Comparison of ENCODE assay signal across 8 mouse cellular contexts in genomic region chr4:134468578-134469266, GRCm38 (mm10). TPM values are rescaled to one million over a fixed set of nuclear protein-coding genes. Genes with fewer than 3 reads are reported as not detected.
DNase-seq lines count a peak whose midpoint lies in the region; ATAC-seq and TF ChIP-seq lines count a peak whose summit lies in the region.

No protein-coding gene starts in this region.

- peak; percentile 97 for DNase-seq in forebrain, embryonic 14.5 days (ENCODE audit: low spot score)
- DNase-seq in heart, postnatal 25 days (ENCODE audit: low spot score): peak; percentile 83
- DNase-seq in layer of hippocampus, adult 18-20 months (ENCODE audit: low spot score in 2 of 2): peak; percentile 92 to 96
- peak; percentile 94 for DNase-seq in lung, adult 2 months
- peak; percentile 92 to 94 for DNase-seq in thymus, adult 18-20 months

- no peaks in the 10 kb centered on the region for H3K27me3 ChIP-seq in ES-Bruce4 (ENCODE audit: control insufficient read depth, insufficient read depth, low read length, poor library complexity, severe bottlenecking)
- H3K27me3 ChIP-seq in forebrain, embryonic 14.5 days (replicated peaks; ENCODE audit: control insufficient read depth, insufficient read depth, low read length): no peaks in the 10 kb centered on the region

- TF ChIP-seq POLR2A in ES-Bruce4 (IDR thresholded peaks at IDR 0.05; ENCODE audit: insufficient read depth, low read length): no peak
- TF ChIP-seq POLR2A in lung, adult 2 months (IDR thresholded peaks at IDR 0.05; ENCODE audit: borderline replicate concordance, extremely low read depth, low read depth, low read length): no peak

- peaks cover 21% of the 10 kb centered on the region for H3K36me3 ChIP-seq in ES-Bruce4 (ENCODE audit: control insufficient read depth, insufficient read depth, low read length, poor library complexity, severe bottlenecking)
- H3K36me3 ChIP-seq in forebrain, embryonic 14.5 days (ENCODE audit: control insufficient read depth, insufficient read depth, low read length): peaks cover 28% of the 10 kb centered on the region

- no peaks in the 10 kb centered on the region for H3K9me3 ChIP-seq in ES-Bruce4 (replicated peaks; ENCODE audit: control insufficient read depth, insufficient read depth, low read length, poor library complexity, severe bottlenecking)
- H3K9me3 ChIP-seq in forebrain, embryonic 14.5 days (replicated peaks; ENCODE audit: control insufficient read depth, low read length): no peaks in the 10 kb centered on the region

- TF ChIP-seq CTCF in ES-Bruce4 (IDR thresholded peaks at IDR 0.05; ENCODE audit: low read depth, low read length): no peak
- TF ChIP-seq CTCF in lung, adult 2 months (IDR thresholded peaks at IDR 0.05; ENCODE audit: insufficient read depth, low read length): no peak

- intact Hi-C loops in heart, postnatal 25 days (cut with DNase I): loop anchor here (2.0 kb wide), 1 partner anchor 72 kb away; the partner anchor contains the start of gene Pafah2

- H3K4me3 ChIP-seq in ES-Bruce4 (ENCODE audit: low read depth, low read length): peak overlapping the region; percentile 53
- peak overlapping the region; percentile 94 for H3K4me3 ChIP-seq in forebrain, embryonic 14.5 days (ENCODE audit: low read depth, low read length)
- H3K4me3 ChIP-seq in lung, adult 2 months (replicated peaks; ENCODE audit: extremely low read depth, low read depth, low read length): peak overlapping the region; percentile 73

- peak; percentile 84 for ATAC-seq in cerebellum, adult (ENCODE audit: insufficient number of reproducible peaks, low FRiP score, low TSS enrichment)
- ATAC-seq in forebrain, embryonic 14.5 days: peak; percentile 81
- peak; percentile 84 for ATAC-seq in neutrophil, adult 5-6 weeks (ENCODE audit: extremely low read depth, insufficient number of reproducible peaks, low FRiP score, poor library complexity, severe bottlenecking)

- peak overlapping the region; percentile 70 for H3K9ac ChIP-seq in ES-Bruce4 (ENCODE audit: low read depth, poor library complexity, severe bottlenecking)
- peak overlapping the region; percentile 100 for H3K9ac ChIP-seq in forebrain, embryonic 14.5 days (ENCODE audit: low read length)

- H3K4me1 ChIP-seq in ES-Bruce4 (ENCODE audit: control insufficient read depth, insufficient read depth, low read length): peaks cover 2% of the 10 kb centered on the region
- peaks cover 15% of the 10 kb centered on the region for H3K4me1 ChIP-seq in forebrain, embryonic 14.5 days (ENCODE audit: control insufficient read depth, insufficient read depth, low read length)
- H3K4me1 ChIP-seq in lung, adult 2 months (ENCODE audit: control insufficient read depth, insufficient read depth, low read length): peaks cover 4% of the 10 kb centered on the region

- peak overlapping the region; percentile 75 for H3K27ac ChIP-seq in ES-Bruce4 (ENCODE audit: insufficient read depth, low read length)
- peak overlapping the region; percentile 99 for H3K27ac ChIP-seq in forebrain, embryonic 14.5 days (ENCODE audit: low read depth, low read length)

- H3K4me2 ChIP-seq in forebrain, embryonic 14.5 days (ENCODE audit: low read length): peak overlapping the region; percentile 69

- peak; percentile 23; the same call in 1 of the 2 replicates for TF ChIP-seq EP300 in ES-Bruce4 (IDR thresholded peaks at IDR 0.05; ENCODE audit: insufficient read depth, low read depth, low read length)

- WGBS in forebrain, embryonic 14.5 days: under 1% methylated on average over 61 of the region's 68 CpGs
- under 1% methylated on average over 68 of the region's 68 CpGs for WGBS in lung, adult 2 months

RNA-seq across cellular contexts. Expression of gene Stmn1, which starts 0.6 kb away (rescaled TPM):
- polyA plus RNA-seq in ES-Bruce4 (2011; ENCODE audit: insufficient read depth, insufficient read length, low read depth, missing spikeins): 266 and 270 TPM in 2 replicates
- polyA plus RNA-seq in forebrain, embryonic 14.5 days (2014; fragmentation: Nextera tagmentation; extraction: Ambion mirVana): 7,624 and 8,172 TPM in 2 replicates
- total RNA-seq in heart, postnatal 25 days (2021): 10 to 100 TPM; 24.5 to 26.4 TPM
- 100 to 1,000 TPM; 373 to 429 TPM for total RNA-seq in layer of hippocampus, adult 18-20 months (2021)
- 18.8 and 38.6 TPM in 2 replicates for polyA plus RNA-seq in lung, adult 2 months (2012; rRNA removed)
- 9.9 and 16.6 TPM in 2 replicates for total RNA-seq in neutrophil, adult 5-6 weeks (2017)

RNA-seq across cellular contexts. Expression of gene Paqr7, which starts 27.8 kb away (rescaled TPM):
- polyA plus RNA-seq in ES-Bruce4 (2011; ENCODE audit: insufficient read depth, insufficient read length, low read depth, missing spikeins): 1.5 and 3.4 TPM in 2 replicates
- polyA plus RNA-seq in forebrain, embryonic 14.5 days (2014; fragmentation: Nextera tagmentation; extraction: Ambion mirVana): 4.3 and 6.0 TPM in 2 replicates
- 10 to 100 TPM; 16.9 to 17.4 TPM for total RNA-seq in heart, postnatal 25 days (2021)
- total RNA-seq in layer of hippocampus, adult 18-20 months (2021): 10 to 100 TPM; 60.9 to 67.1 TPM
- 146 and 205 TPM in 2 replicates for polyA plus RNA-seq in lung, adult 2 months (2012; rRNA removed)
- total RNA-seq in neutrophil, adult 5-6 weeks (2017): 3.5 and 3.7 TPM in 2 replicates

RNA-seq across cellular contexts. Expression of gene Aunip, which starts 42.1 kb away (rescaled TPM):
- 32.4 and 38.3 TPM in 2 replicates for polyA plus RNA-seq in ES-Bruce4 (2011; ENCODE audit: insufficient read depth, insufficient read length, low read depth, missing spikeins)
- 2.2 and 3.3 TPM in 2 replicates for polyA plus RNA-seq in forebrain, embryonic 14.5 days (2014; fragmentation: Nextera tagmentation; extraction: Ambion mirVana)
- total RNA-seq in heart, postnatal 25 days (2021): under 1 TPM; 0.34 to 0.47 TPM
- under 1 TPM; 0.36 to 0.57 TPM for total RNA-seq in layer of hippocampus, adult 18-20 months (2021)
- not detected in 2 replicates for polyA plus RNA-seq in lung, adult 2 months (2012; rRNA removed)
- total RNA-seq in neutrophil, adult 5-6 weeks (2017): not detected in 2 replicates

Comparison
In these comparisons a context has a peak if more than half of its experiments do, and no peak if none do; other contexts are left out.
1. Peak in every context shown above with its lines: DNase-seq, ATAC-seq, H3K4me3 ChIP-seq and H3K27ac ChIP-seq.
2. RNA of gene Stmn1, which starts 0.6 kb away (total RNA-seq): 373 to 429 TPM in layer of hippocampus, adult 18-20 months; 24.5 to 26.4 TPM in heart, postnatal 25 days and 9.9 to 16.6 TPM in neutrophil, adult 5-6 weeks; every median in the first group is over 10 times any median in the second.